Mouse (Mus musculus) thymus, postnatal 0 days (tissue): ENCODE measurements around the gene Rhot1. TPM values are rescaled to one million over a fixed set of nuclear protein-coding genes. Genes with fewer than 3 reads are reported as not detected.
"Not testable (repeated sequence)": the region's sequence is repeated elsewhere in the genome, so short reads cannot be mapped to it uniquely, and the experiment has no call there.

ENCODE experiments used
- DNase-seq: peaks from one replicate; pipeline ENCODE4 v3.0.0-alpha.2; 2015; ENCODE audit warnings: low spot score
- polyA plus RNA-seq: library from polyadenylated mRNA; unstranded; fragments of >200 nt; fragmentation: Nextera tagmentation; extraction: Ambion mirVana; gene quantifications from 2 replicates; pipeline ENCODE4 v1.2.1, GENCODE M21; 2015

Rhot1 gene
- polyA plus RNA-seq, 1 experiment from 2014 or later: 42.8 TPM

- no peak for DNase-seq
These were observed 15.0 kb upstream of the Rhot1 start for GRCm38 (mm10) chr11:80193827-80194226.

GRCm38 (mm10) chr11:80196351-80196750 is 12.5 kb upstream of the Rhot1 start:
- DNase-seq: no peak

GRCm38 (mm10) chr11:80199316-80199715 is 9.5 kb upstream of the Rhot1 start:
- no peak for DNase-seq

DNA sequence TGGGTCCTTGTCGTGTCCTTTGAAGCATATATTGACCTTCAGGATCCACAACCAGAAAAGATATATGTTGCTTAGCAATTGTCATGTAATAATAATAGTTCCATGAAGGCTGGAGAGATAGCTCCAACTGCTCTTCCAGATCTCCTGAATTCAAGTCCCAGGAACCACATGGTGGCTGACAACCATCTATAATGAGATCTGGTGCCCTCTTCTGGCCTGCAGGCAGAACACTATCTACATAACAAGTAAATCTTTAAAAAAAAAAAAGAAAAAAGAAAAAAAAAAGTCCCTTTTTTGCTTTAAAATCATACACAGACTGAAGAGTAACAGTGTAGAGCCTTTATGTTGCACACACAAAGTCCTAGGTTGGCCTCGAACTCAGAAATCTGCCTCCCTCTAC is 9.0 kb upstream of the Rhot1 start:
- no peak for DNase-seq

DNA sequence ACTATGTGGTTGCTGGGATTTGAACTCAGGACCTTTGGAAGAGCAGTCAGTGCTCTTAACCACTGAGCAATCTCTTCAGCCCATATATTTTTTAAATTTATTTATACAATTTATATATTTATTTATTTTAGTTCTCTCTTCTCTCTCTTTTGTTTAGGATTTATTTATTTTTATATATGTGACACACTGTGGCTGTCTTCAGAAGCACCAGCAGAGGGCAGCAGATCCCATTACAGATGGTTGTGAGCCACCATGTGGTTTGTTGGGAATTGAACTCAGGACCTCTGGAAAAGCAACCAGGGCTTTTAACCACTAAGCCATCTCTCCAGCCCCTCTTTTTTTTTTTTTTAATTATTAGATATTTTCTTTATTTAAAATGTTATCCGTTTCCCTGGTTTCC is 8.5 kb upstream of the Rhot1 start:
- DNase-seq: peak; percentile 44

GRCm38 (mm10) chr11:80202296-80202695 is 6.5 kb upstream of the Rhot1 start:
- no peak for DNase-seq

GRCm38 (mm10) chr11:80204037-80204436 is 4.8 kb upstream of the Rhot1 start:
- DNase-seq: no peak

GRCm38 (mm10) chr11:80204941-80205340 is 3.9 kb upstream of the Rhot1 start:
- DNase-seq: no peak

DNA sequence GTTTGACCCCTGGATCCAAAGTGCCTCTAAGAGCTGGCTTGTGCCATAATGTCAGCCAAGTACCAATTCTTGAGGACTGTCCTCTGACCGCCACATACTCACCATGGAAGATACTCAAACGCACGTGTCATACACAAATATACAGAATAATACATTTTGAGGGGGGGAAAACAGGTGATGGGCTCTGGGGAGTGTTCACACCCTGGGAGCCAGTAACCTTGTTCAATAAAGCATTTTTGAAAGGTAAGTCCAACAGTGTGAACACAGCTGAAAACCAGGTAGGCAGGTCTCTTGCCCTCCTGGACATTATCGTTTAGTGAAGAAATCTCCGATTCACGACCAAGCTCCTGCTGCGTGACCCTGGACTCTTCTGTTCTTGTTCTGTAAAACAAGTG is 357 bp upstream of the Rhot1 start:
- no peak for DNase-seq

DNA sequence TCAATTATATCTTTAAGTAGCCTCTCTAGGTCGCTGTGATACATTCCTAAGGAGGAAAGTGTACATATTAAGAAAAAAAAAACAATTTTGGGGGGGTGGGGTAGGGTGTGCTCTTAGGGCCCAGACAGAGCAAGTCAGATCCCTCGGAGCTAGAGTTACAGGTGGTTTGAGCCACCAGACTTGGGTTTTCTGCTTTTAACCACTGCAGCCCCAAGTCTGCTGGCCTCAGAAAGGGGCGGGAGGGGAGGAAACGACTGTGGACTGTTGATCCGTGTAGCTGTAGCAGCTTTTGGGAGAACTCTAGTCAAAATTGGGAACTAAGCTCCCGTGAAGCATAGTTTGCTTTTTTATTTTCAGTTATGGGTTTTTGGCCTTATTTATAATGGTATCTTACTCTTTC is 1.5 kb downstream of the Rhot1 start:
- DNase-seq: no peak

- DNase-seq: no peak
These were observed 3.5 kb downstream of the Rhot1 start for GRCm38 (mm10) chr11:80212282-80212681.

DNA sequence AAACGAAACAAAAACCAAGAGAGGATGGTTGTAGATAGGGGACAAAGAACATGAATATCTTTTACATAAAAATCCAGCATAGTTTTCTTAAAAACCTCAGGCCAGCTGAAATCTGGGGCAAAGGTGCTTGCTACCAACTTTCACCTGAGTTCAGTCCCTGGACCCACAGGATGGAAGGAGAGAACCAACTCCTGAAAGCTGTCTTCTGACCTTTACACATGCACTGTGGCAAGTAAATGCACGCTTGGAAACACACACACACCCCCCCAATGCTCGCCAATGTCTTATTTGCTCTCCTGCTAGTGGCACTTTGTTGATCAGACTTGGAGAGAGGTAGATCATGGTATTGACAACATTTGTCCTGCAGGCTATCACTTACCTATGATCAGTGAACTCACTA is 6.5 kb downstream of the Rhot1 start:
- DNase-seq: no peak

GRCm38 (mm10) chr11:80218657-80219293 is 10.0 kb downstream of the Rhot1 start:
- no peak for DNase-seq

GRCm38 (mm10) chr11:80230066-80230465 is 21.2 kb downstream of the Rhot1 start:
- not testable (repeated sequence) for DNase-seq

GRCm38 (mm10) chr11:80237278-80237677 is 28.5 kb downstream of the Rhot1 start:
- DNase-seq: no peak

DNA sequence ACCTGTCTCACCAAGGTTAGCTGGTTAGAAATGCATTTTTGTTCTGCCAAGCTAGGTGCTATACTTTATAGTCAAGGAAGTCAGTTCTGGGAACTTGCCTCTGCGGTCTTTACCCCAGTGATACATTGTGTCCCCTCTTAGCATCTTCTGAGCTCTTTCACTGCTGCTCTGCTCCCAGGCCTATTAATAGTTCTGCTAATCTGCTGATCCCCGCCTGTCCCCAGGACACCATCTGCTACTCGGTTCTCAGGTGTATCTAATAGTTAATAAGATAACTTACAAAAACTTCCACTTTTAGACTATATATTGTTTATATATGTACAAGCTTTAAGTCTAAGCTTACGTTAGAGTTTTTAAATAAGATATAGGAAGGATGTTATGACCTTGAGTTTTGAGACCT is 29.5 kb downstream of the Rhot1 start:
- DNase-seq: no peak

GRCm38 (mm10) chr11:80247026-80247425 is 38.2 kb downstream of the Rhot1 start:
- DNase-seq: no peak

GRCm38 (mm10) chr11:80248531-80248930 is 39.7 kb downstream of the Rhot1 start:
- no peak for DNase-seq

GRCm38 (mm10) chr11:80264137-80264536 is 55.3 kb downstream of the Rhot1 start:
- no peak for DNase-seq

- no peak for DNase-seq
These were observed 62.3 kb downstream of the Rhot1 start for GRCm38 (mm10) chr11:80271096-80271495.

DNA sequence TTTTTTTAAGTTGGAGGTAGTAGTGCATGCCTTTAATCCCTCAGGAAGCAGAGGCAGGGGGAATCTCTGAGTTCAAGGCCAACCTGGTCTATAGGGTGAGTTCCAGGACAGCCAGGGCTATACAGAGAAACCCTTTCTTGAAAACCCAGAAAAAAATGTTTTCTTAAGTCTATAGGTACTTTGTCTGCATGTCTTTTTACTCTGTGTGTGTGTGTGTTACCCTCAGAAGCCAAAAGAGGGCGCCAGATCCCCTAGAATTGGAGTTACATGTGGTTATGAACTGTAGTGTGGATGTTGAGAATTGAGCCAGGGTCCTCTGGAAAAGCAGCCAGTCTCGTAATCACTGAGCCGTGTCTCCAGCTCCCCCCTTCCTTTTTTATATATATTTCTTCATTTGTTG is 66.2 kb downstream of the Rhot1 start:
- no peak for DNase-seq

DNA sequence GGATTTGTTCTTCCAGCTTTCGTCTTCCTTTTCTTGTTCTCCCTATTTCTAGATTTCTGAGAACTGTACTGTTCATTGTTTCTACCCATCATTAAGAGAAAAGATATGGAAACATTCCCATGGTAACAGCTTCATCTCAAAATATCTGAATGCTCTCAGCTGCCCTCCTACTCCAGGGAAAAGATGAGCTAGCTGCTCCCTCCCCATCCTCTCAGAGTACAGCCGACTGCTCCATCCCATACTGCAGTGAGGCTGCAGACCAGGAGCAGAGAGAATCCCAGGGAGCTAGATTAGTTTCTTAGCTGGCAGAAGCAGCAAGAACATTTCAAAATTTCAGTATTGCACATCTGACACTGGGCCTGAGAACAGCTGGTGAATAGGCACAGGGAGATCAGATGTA is 69.2 kb downstream of the Rhot1 start:
- no peak for DNase-seq

DNA sequence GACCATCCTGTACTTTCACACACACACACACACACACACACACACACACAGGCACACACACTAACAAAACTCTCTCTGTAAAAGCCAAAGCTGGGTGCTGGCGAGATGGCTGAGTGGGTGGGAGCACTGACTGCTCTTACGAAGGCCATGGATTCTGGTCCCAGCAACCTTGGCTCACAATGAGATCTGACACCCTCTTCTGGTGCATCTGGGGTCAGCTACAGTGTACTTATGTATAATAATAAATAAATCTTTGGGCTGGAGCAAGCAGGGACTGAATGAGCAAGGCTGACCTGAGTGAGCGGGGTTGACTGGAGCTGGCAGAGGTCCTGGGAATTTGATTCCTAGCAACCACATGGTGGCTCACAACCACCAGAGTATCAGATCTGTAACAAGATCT is 75.0 kb downstream of the Rhot1 start:
- DNase-seq: no peak

DNA sequence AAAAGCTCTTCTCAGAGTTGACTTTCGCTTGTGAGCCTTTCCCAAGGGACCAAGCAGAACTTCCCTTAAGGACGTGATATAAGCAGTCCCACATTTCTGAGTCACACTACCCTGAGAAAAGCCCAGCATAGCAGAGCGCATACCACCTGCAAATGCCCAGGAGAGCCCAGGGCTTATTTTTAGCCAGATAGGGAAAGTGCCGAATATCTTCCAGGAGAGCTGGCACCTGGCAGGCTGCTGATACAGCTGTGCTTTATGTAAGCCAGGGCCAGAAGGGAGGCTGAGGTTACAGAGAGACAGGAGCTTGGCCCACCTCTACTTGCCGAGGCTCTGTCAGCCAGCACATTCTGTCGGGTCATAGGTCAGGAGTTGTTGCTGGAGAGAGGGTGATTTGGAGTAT is 75.8 kb downstream of the Rhot1 start:
- no peak for DNase-seq
